Mouse (Mus musculus): Measurements from ENCODE around the gene Gstm2.

The Gstm2 gene

DNA sequence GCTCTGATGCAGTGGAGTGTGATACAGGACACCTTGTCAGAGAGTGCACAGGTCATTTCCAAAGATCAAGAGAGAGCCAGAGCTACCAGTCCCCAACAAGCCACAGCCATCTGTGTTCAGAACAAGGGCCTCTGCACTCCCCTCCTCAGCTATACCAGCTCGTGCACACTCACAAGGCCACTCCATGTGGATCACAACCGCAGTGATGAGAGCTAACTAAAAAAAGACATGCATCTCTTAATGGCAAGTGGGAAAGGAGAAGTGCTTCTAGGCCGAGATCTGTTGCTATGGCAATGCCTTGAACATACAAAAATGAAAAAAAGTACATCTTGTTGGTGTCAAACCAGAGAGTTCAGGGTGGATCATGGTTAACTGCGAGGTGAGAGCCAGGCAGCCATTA, 46.4 kb downstream of the Gstm2 start:
- DNase-seq: no peak

GRCm38 (mm10) chr3:107939403-107939802, 46.9 kb downstream of the Gstm2 start:
- peak; percentile 75 for DNase-seq

GRCm38 (mm10) chr3:107935888-107936287, 50.4 kb downstream of the Gstm2 start:
- no peak for DNase-seq

DNA sequence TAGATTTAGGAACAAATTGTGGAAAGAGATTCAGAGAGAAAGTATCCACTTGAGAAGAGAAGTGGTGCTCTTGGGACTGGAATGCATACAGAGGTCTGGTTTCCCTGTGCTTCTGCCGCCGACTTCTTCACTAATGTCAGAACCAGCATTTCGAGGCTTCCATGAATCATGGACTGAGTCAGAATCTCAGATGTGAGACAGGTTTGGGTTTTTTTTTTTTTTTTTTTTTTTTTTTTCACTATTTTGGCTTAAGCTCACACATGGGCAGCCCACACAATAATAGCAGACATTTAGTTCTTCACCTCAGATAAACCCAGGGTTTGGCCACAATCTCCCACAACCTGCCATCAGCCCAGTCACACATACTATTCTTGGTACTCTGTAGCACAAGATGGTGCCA, 51.0 kb downstream of the Gstm2 start:
- no peak for DNase-seq

DNA sequence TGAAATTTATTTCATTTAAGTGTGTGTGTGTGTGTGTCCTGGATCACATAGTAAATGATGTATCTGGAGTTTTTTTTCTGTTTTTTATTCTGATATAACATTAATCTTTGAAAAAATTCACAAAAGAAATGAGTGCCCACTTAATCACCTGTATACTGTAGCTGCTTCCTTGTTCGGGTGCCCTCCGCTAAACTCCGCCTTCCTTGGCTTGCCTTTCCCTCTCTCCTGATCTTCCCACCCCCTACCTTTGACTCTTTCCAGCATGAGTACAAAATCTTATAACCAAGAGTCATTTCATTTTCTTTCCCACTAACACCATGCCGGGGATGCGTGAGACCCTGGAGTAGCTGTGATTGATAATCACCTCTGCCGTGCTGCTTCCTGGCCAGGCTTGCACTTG, 54.1 kb downstream of the Gstm2 start:
- peak; percentile 44 for DNase-seq

Measured in kidney, postnatal 14 days (tissue).